Mouse (Mus musculus) common myeloid progenitor, adult 5-6 weeks (primary cell): ENCODE measurements at regions not wholly inside any gene's neighbourhood (a gene's known extent, or its start where the extent isn't known, plus 50 kb on each side); places are given as distances from the start of the nearest gene placed in this dataset.

Experiments used
- ATAC-seq: replicated peaks from 2 replicates; pipeline ENCODE4 v1.8.0; 2016; ENCODE audit warnings: low read depth, mild to moderate bottlenecking, moderate TSS enrichment, inconsistent platforms; ENCODE audit not compliant: poor library complexity, severe bottlenecking

DNA sequence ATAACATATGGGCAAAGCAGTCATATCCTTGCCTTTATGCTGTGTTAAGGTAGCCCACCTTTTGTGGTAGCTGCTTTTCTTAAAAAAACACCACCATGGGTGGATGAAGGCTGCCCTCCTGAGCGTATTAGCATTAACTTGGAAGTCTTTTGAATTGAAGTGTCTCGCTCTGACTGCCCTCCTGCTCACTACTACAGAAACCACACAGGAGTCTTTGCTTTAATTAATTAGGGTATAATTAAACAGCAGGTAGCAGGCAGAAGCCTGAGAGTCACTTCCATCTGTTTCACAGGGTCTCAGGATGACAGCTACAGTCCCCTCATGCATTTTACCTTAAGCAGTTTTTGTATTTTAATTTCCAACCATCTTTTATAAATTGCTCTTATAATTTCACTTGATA lies 240.2 kb upstream of the Tacr3 start:
- no peak for ATAC-seq

DNA sequence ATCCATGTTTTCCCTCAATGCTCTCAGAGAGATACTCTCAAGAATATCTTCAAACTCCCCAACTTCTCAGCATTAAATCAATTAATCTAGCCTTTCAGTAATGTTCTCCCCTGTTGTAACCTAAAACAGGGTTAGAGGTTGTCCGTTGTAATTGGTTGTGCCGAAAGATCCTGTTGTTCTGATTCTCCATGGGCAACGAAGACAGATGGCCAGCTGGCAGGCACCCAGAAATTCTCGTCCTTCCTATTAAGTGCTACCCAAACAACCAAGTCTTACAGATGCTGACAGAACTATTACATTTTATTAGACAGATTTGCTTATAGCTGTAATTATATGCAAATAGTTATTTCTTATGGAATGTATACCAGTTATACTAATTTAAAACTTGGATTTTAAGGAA lies 225.9 kb upstream of the Tacr3 start:
- no peak for ATAC-seq

DNA sequence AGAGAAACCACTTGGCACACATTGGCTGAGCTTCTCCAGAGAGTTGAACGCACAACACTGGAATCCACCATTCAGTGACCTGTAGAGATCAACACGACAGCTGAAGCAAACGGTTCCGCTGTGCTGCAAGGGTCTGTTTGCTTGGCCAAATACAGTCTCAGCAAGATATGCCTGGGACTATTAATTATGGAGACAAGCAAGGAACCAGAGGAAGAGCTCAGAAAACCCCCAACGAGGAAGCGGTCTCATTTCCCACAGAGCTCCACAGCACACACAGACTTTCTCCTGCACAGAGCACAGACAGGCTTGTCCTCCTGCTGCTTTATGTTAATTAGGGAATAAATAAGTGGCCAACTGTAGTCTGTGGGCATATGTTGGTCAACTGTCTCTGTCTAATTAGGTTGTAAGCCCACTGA lies 223.4 kb upstream of the Tacr3 start:
- ATAC-seq: no peak

DNA sequence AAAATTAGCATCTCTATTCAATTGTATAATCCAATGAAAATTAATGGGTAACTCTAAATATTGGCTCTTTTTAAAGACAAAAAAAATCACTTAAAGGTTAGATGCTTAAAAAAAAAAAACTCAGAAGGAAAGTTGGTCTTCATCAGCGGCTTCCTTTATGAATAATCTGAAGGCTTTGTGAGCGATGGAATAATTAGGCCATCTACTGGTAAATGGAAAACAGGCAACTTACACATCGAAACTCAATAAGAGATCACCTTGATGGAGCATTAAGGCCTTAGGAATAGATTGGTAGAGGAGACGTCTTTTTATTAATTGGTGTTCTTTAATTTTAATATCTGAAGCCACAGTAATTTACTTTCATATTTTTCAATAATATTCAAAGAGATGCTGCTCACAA lies 218.6 kb upstream of the Tacr3 start:
- no peak for ATAC-seq

DNA sequence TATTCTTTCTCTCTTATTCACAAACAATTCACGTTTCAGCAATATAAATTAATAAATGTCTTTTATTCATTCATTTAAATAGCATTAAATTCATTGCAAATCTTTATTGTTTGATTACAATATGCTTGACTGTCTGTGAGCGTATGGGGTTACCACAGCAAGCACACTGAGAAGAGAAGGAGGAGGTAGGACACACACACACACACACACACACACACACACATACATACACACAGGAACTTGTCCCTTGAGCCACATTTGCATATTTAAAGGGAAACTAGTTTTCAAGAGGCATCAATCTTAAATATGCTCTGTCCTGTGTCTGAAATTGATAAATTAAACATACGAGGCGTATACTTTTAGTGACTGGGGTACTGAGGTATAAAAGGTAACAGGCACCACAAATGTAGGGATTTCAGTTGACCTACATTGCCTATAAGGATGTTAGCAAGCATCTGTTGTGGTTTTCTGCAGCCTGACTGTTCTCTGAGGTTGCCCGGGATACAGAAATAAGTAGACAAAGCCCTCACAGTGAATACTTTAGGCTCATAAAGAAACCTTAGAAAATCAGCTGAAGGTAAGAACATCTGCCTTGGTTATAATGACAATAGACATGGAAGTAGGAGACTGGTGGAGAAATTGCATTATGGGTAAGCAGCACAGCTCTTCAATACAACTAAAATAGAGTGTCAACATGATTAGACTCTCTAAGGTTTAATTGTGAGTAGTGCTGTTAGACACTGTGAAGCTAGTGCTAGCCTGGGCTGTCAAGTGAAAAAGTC lies 217.1 kb upstream of the Tacr3 start:
- ATAC-seq: no peak

DNA sequence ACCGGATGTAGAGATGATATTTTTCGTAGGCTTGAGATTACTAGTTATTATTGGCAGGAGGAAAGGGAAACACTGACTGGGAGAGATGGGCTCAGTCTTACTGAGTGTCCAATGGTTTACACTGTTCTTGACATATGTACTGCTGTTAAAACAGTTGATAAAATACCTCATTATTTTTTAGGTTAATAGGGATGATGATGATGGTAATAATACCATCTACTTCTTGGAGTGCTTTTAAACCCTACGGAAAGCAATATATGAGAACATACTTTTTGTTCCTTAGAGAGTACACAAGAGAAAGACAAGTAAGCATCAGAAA lies 216.6 kb upstream of the Tacr3 start:
- ATAC-seq: no peak

DNA sequence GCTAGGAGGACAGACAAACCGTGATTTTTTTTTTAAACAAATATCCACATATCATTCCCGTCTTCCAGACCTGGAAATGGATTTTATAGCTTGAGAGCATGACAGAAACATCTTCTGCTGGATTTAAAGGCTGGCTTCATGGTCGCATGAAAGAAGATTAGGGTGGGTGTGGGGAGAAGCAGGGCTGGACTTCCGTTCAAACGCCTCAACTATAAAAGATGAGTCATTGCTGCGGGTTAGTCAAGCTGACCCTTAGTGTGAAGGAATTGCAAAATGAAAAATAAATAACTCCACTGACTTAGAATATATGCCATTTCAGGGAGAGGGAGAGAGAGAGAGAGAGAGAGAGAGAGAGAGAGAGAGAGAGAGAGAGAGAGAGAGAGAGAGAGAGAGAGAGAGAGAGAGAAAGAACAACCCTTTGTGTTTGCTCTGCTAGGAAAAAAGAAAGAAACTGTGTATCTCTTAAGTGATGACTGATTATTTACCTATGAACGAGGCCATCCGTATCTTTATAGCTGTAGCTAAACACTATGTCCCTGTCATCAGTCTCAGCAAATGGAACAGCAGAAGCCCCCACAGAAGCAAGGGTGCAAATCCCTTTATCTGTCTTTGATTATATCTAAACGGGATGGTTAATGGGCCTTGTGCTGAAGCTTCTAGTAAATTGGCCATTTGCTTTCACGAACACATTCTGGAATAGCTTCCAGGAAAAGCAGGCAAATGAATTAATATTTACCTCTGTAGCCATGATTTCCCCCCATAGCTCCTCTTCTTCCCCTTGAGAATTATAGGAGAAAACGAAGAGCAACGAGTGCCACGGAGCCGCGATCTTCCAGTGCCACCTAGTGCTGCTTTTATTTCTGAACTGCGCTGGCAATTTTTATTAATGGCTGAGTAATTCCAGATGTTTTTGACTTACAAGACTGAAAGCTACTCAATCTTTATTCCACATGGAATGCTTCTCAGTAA lies 199.4 kb upstream of the Tacr3 start:
- peak; percentile 81 for ATAC-seq

DNA sequence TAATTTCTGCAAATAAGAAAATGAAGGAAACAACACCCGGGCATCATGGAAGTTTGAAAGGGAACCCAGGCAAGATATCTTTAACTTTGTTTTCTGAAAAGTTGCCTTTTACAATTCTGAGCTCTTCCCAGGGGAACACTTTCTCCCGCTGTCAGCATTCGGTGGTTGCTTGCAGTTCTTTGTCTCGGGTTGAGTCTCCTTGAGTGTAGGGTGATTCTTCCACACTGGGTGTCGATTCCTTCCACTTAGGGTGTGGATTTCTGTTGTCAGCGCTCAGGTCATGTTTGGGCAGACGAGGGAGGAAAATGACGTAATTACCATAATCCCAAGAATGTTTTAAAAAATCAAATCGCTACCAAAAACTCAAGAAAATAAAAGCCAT lies 198.7 kb upstream of the Tacr3 start:
- ATAC-seq: no peak

DNA sequence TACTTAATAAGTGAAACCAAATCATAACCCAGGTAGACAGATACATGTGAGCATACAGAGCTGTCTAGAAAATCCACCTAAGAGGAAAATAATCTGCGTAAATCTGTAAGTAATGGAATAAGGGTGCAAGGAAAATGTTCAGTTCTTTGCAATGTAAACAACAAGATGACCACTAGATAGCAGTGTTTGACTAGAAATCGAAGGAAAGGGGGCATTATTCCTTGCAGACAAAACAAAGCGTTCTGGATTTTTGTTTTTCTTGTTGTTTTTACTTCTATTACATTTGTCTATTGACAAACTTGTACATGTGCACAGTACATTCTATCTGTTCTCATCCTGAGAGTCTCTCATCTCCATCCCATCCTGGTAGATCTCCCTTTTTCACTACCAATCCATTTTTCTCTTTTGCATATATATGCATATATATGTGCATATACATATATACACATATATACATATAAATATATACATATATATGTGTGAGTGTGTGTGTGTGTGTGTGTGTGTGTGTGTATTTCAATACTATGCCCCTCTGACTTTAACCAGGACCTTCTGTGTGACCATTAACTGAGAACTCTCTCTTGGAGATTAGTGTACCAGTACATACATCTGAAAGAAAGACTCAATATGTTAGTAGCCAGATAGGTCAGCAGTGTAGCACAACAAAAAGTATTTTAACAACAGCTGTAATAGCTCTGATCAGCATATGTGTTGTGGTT lies 179.9 kb upstream of the Tacr3 start:
- peak; percentile 78; the same call in 1 of the 2 replicates for ATAC-seq

DNA sequence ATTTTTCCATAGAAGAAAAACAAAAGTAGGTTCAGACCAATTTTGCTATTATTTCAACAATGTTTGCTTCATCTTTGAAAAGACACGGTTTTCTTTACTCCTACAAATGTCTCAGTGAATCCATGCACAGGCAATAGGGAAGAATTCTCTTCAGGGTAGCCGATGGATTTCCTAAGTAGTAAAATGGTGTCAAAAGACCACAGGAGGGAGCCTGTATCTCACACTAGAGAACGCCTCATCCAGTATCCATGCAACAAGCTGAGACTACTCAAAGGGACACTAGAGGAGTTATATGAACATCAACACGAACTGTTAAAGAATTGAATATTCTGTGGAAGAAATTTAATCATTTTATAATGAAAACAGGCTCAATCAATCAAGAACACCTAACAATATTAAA lies 174.8 kb upstream of the Tacr3 start:
- ATAC-seq: no peak

DNA sequence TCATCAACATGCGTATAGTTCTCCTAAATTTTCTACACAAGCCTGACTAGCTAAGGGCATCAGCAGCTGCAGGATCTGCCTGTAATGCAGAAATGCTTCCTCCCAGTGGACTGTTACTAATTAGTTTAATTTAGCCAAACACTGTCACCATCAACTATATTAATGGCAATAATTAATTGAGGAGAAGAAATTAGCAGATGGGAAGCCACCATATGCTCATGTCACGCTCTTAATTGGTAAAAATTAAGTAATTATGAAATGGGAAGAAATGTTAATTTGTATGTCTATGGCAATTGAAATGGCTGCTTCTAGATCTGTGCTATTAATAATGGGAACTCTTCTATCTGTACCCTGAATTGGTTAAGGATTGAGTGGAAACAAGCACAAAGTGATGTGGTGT lies 133.9 kb upstream of the Tacr3 start:
- no peak for ATAC-seq

DNA sequence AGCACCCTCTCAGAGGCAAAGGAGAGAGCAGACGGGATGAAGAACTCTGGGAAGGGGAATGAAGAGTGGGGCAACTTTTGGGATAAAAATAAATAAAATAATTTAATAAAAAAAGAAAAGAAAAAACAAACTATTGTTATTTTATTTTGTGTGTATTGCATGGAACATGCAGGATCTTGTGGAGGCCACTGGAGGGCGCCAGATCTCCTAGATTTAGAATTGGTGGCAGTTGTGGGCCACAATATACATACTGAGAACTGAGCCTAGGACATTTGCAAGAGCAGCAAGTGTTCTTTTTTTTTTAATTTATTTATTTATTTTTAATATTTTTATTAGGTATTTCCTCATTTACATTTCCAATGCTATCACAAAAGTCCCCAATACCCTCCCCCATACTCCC lies 110.2 kb upstream of the Tacr3 start:
- ATAC-seq: peak; percentile 50; the same call in 1 of the 2 replicates

DNA sequence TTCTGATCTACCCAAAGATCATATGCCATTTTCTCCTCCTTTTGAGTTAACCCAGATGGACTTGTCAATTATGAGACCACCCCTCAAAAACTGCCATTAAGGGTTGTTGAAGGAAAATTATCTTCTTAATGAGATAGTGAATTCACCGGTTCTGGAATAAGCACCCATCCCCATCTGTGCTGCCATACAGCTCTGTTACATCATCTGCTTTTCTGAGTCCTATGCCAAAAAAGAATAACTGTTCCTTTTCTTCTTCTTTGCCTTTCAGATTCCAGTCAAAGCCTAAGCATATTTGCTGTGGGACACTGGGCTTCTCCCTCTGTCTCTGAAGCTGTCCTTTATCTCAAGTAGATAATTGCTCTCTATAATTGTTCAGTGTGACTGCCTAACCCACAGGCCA lies 93.1 kb upstream of the Tacr3 start:
- ATAC-seq: no peak

DNA sequence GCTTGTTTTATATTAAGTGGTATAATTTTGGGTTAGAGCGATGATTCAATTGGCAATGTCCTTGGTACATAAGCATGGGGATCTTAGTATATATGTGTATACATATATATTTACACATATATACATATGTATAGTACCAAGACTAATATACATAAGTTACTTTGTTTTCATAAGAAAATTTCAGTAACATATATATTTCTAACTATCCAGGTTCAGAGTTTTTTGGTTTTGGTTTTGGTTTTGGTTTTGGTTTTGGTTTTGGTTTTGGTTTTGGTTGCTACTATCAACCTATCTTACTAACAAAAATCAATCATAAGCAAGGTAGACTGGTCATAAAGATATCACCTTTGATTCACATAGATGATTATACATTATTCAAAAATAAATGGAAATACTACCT lies 67.7 kb upstream of the Tacr3 start:
- no peak for ATAC-seq

DNA sequence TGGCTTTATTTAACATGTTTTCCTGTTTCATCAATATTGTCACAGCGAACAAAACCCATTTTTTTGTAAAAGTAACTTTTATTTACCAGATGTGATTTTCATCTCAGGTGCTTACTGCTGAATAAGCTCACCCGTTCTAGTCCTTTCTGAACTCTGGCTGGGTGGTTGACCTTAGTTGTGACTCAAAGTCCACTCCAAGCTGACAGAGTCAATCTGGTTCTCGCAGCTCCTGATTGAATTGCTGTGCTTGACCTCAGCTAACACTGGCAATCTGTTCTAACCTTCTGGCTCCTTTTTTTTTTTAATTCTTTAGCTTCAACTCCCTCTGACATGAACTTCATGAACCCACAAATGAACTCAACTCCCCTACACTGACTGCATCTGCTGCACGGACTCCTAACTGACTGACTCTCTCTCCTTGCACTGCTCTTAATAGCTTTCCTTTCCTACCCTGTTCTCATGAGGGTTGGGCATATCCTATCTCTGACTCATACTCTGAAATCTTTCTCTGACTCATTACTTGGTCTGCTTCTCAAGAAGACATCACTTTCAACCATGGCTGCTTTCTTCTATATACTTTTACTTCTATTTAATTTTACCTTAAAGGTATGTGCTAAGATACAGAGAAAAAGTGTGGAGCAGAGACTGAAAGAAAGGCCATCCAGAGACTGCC lies 65.4 kb upstream of the Tacr3 start:
- no peak for ATAC-seq
